Mouse (Mus musculus) lung, embryonic 14.5 days (tissue): ENCODE data around the gene Castor1. TPM values are rescaled to one million over a fixed set of nuclear protein-coding genes. Genes with fewer than 3 reads are reported as not detected.

Source experiments
- ATAC-seq: fragments of 200-750 bp; cut with Nextera tagmentation; 2 replicates; pipeline ENCODE4 v1.8.0; 2017; ENCODE audit warnings: mild to moderate bottlenecking, moderate TSS enrichment, moderate library complexity; ENCODE audit not compliant: insufficient read depth
- DNase-seq: peaks from one replicate; pipeline ENCODE4 v3.0.0-alpha.2; 2015
- H3K27ac ChIP-seq: fragments of 300-500 bp; sonication (generic); 2 replicates; pipeline ENCODE4 v1.5.1; 2014; ENCODE audit warnings: low read depth, mild to moderate bottlenecking, moderate library complexity
- H3K27me3 ChIP-seq: fragments of 300-500 bp; sonication (generic); 2 replicates; pipeline ENCODE4 v1.6.1; 2014; ENCODE audit warnings: low read length, control low read depth; ENCODE audit not compliant: insufficient read depth
- H3K36me3 ChIP-seq: fragments of 300-500 bp; sonication (generic); 2 replicates; pipeline ENCODE4 v1.6.1; 2014; ENCODE audit warnings: control low read depth; ENCODE audit not compliant: insufficient read depth
- H3K4me1 ChIP-seq: fragments of 300-500 bp; sonication (generic); 2 replicates; pipeline ENCODE4 v1.6.1; 2014; ENCODE audit warnings: antibody characterized with exemption, control low read depth; ENCODE audit not compliant: insufficient read depth
- H3K4me2 ChIP-seq: fragments of 300-500 bp; sonication (generic); 2 replicates; pipeline ENCODE4 v1.6.1; 2014; ENCODE audit warnings: mild to moderate bottlenecking
- H3K4me3 ChIP-seq: fragments of 300-500 bp; sonication (generic); 2 replicates; pipeline ENCODE4 v1.5.1; 2014; ENCODE audit warnings: low read depth, low read length
- H3K9ac ChIP-seq: fragments of 300-500 bp; sonication (generic); 2 replicates; pipeline ENCODE4 v1.6.1; 2014
- H3K9me3 ChIP-seq: fragments of 300-500 bp; sonication (generic); 2 replicates; pipeline ENCODE4 v1.6.1; 2016; ENCODE audit warnings: low read depth, low read length, control low read depth
- CTCF ChIP-seq: IDR thresholded peaks from 2 replicates; pipeline ENCODE4 v1.5.1; 2016; ENCODE audit warnings: antibody characterized with exemption, low read depth
- WGBS: fragments of 180-500 bp; shearing (Covaris S2); extraction: QIAGEN DNeasy Blood & Tissue Kit; methylation state at CpG from one replicate; pipeline ENCODE4 v1.1.7; 2014; 5-methylcytosine and 5-hydroxymethylcytosine counted together
- polyA plus RNA-seq: library from polyadenylated mRNA; unstranded; fragments of >200 nt; fragmentation: Nextera tagmentation; extraction: Ambion mirVana; gene quantifications from 2 replicates; pipeline ENCODE4 v1.2.1, GENCODE M21; 2014

Gene Castor1
- polyA plus RNA-seq, 1 experiment from 2014 or later: 2.1 TPM

- Histone ChIP-seq H3K9ac (no peak overlapping the region), H3K4me2 (no peak overlapping the region), H3K4me3 (no peak overlapping the region), H3K4me1 (no peaks in the 10 kb centered on the region), H3K9me3 (no peaks in the 10 kb centered on the region), H3K27me3 (no peaks in the 10 kb centered on the region), H3K36me3 (peaks cover 35% of the 10 kb centered on the region), H3K27ac (no peak overlapping the region)
- 49% methylated on average over 6 of the region's 6 CpGs for WGBS
- ATAC-seq: no peak
- DNase-seq: no peak
- no peak for TF ChIP-seq CTCF
These were observed 11.5 kb upstream of the Castor1 start for GRCm38 (mm10) chr11:4206563-4206962.

GRCm38 (mm10) chr11:4207655-4208054 lies 10.4 kb upstream of the Castor1 start:
- no peaks in the 10 kb centered on the region for H3K4me1 ChIP-seq
- no peak overlapping the region for H3K27ac ChIP-seq
- no peak overlapping the region for H3K4me3 ChIP-seq
- no peak overlapping the region for H3K4me2 ChIP-seq
- ATAC-seq: no peak
- no peaks in the 10 kb centered on the region for H3K9me3 ChIP-seq
- peaks cover 41% of the 10 kb centered on the region for H3K36me3 ChIP-seq
- no peak overlapping the region for H3K9ac ChIP-seq
- no peak for DNase-seq
- no peaks in the 10 kb centered on the region for H3K27me3 ChIP-seq
- TF ChIP-seq CTCF: no peak
- WGBS: 90% methylated on average over 9 of the region's 9 CpGs

- H3K4me3 ChIP-seq: no peak overlapping the region
These were observed 8.5 kb upstream of the Castor1 start for GRCm38 (mm10) chr11:4209556-4209955.

GRCm38 (mm10) chr11:4210786-4211185 lies 7.2 kb upstream of the Castor1 start:
- Histone ChIP-seq H3K36me3 (peaks cover 70% of the 10 kb centered on the region), H3K27me3 (no peaks in the 10 kb centered on the region), H3K4me1 (no peaks in the 10 kb centered on the region), H3K9me3 (no peaks in the 10 kb centered on the region), H3K4me3 (no peak overlapping the region), H3K9ac (no peak overlapping the region), H3K4me2 (no peak overlapping the region), H3K27ac (no peak overlapping the region)
- ATAC-seq (no peak), DNase-seq (no peak)
- WGBS: 31% methylated on average over 1 of the region's 1 CpGs
- TF ChIP-seq CTCF: no peak

More at GRCm38 (mm10) chr11:4209556-4209955, 8.5 kb upstream of the Castor1 start:
- ATAC-seq (no peak), DNase-seq (peak; percentile 30)
- no peaks in the 10 kb centered on the region for H3K9me3 ChIP-seq
- no peaks in the 10 kb centered on the region for H3K4me1 ChIP-seq
- peak; percentile 57 for TF ChIP-seq CTCF
- H3K36me3 ChIP-seq: peaks cover 59% of the 10 kb centered on the region
- no peak overlapping the region for H3K4me2 ChIP-seq
- WGBS: 74% methylated on average over 5 of the region's 5 CpGs
- H3K27me3 ChIP-seq: no peaks in the 10 kb centered on the region
- H3K27ac ChIP-seq: no peak overlapping the region
- no peak overlapping the region for H3K9ac ChIP-seq

- H3K9me3 ChIP-seq: no peaks in the 10 kb centered on the region
- no peak for ATAC-seq
- no peak overlapping the region for H3K9ac ChIP-seq
- DNase-seq: no peak
- H3K4me2 ChIP-seq: no peak overlapping the region
- H3K4me3 ChIP-seq: no peak overlapping the region
- H3K4me1 ChIP-seq: no peaks in the 10 kb centered on the region; the same call in 1 of the 2 replicates
- WGBS: 89% methylated on average over 10 of the region's 10 CpGs
- H3K27ac ChIP-seq: no peak overlapping the region
- TF ChIP-seq CTCF: no peak
- peaks cover 65% of the 10 kb centered on the region for H3K36me3 ChIP-seq
- no peaks in the 10 kb centered on the region for H3K27me3 ChIP-seq
These were observed 4.9 kb upstream of the Castor1 start for GRCm38 (mm10) chr11:4213107-4213506.

GRCm38 (mm10) chr11:4214572-4214971 lies 3.5 kb upstream of the Castor1 start:
- no peak for DNase-seq
- TF ChIP-seq CTCF: no peak
- peaks cover 58% of the 10 kb centered on the region for H3K36me3 ChIP-seq

GRCm38 (mm10) chr11:4215061-4215460 lies 3.0 kb upstream of the Castor1 start:
- H3K9me3 ChIP-seq: no peaks in the 10 kb centered on the region
- ATAC-seq (no peak), DNase-seq (no peak)
- H3K36me3 ChIP-seq: peaks cover 53% of the 10 kb centered on the region
- WGBS: 76% methylated on average over 10 of the region's 10 CpGs
- no peaks in the 10 kb centered on the region; the same call in 1 of the 2 replicates for H3K4me1 ChIP-seq
- no peak overlapping the region for H3K4me3 ChIP-seq
- no peaks in the 10 kb centered on the region for H3K27me3 ChIP-seq
- no peak for TF ChIP-seq CTCF
- no peak overlapping the region for H3K4me2 ChIP-seq
- no peak overlapping the region for H3K27ac ChIP-seq
- no peak overlapping the region for H3K9ac ChIP-seq

More at GRCm38 (mm10) chr11:4214572-4214971, 3.5 kb upstream of the Castor1 start:
- Histone ChIP-seq H3K9me3 (no peaks in the 10 kb centered on the region), H3K4me1 (no peaks in the 10 kb centered on the region; the same call in 1 of the 2 replicates), H3K9ac (no peak overlapping the region), H3K27ac (no peak overlapping the region), H3K4me3 (no peak overlapping the region), H3K4me2 (no peak overlapping the region), H3K27me3 (no peaks in the 10 kb centered on the region)
- no peak for ATAC-seq
- WGBS: 93% methylated on average over 14 of the region's 14 CpGs
